Mouse (Mus musculus) stomach, embryonic 16.5 days (tissue): Measurements from ENCODE around the gene Hivep3. TPM values are rescaled to one million over a fixed set of nuclear protein-coding genes. Genes with fewer than 3 reads are reported as not detected.

Experiments
- ATAC-seq: fragments of 200-750 bp; cut with Nextera tagmentation; 2 replicates; pipeline ENCODE4 v1.8.0; 2017; ENCODE audit warnings: moderate number of reproducible peaks, moderate TSS enrichment; ENCODE audit not compliant: insufficient read depth, low FRiP score
- H3K27ac ChIP-seq: fragments of 300-500 bp; sonication (generic); 2 replicates; pipeline ENCODE4 v1.5.1; 2014; ENCODE audit warnings: low read length
- H3K27me3 ChIP-seq: fragments of 300-500 bp; sonication (generic); 2 replicates; pipeline ENCODE4 v1.6.1; 2014; ENCODE audit warnings: low read length, control low read depth, mixed read lengths; ENCODE audit not compliant: control insufficient read depth, insufficient read depth
- H3K36me3 ChIP-seq: fragments of 300-500 bp; sonication (generic); 2 replicates; pipeline ENCODE4 v1.6.1; 2014; ENCODE audit warnings: low read length; ENCODE audit not compliant: control insufficient read depth, insufficient read depth
- H3K4me1 ChIP-seq: fragments of 300-500 bp; sonication (generic); 2 replicates; pipeline ENCODE4 v1.6.1; 2014; ENCODE audit warnings: low read length, control low read depth, mixed read lengths; ENCODE audit not compliant: control insufficient read depth, insufficient read depth
- H3K4me2 ChIP-seq: fragments of 300-500 bp; sonication (generic); 2 replicates; pipeline ENCODE4 v1.6.1; 2014; ENCODE audit warnings: low read depth, low read length, mixed read lengths
- H3K4me3 ChIP-seq: fragments of 300-500 bp; sonication (generic); replicated peaks from 2 replicates; pipeline ENCODE4 v1.5.1; 2014; ENCODE audit warnings: mild to moderate bottlenecking, low read length
- H3K9ac ChIP-seq: fragments of 300-500 bp; sonication (generic); 2 replicates; pipeline ENCODE4 v1.6.1; 2014; ENCODE audit warnings: low read length
- H3K9me3 ChIP-seq: fragments of 300-500 bp; sonication (generic); replicated peaks from 2 replicates; pipeline ENCODE4 v1.6.1; 2016; ENCODE audit warnings: low read length, control low read depth; ENCODE audit not compliant: control insufficient read depth
- WGBS: fragments of 180-500 bp; shearing (Covaris S2); extraction: QIAGEN DNeasy Blood & Tissue Kit; methylation state at CpG from one replicate; pipeline ENCODE4 v1.1.7; 2014; 5-methylcytosine and 5-hydroxymethylcytosine counted together
- polyA plus RNA-seq: library from polyadenylated mRNA; unstranded; fragments of >200 nt; fragmentation: Nextera tagmentation; extraction: Ambion mirVana; gene quantifications from 2 replicates; pipeline ENCODE4 v1.2.1, GENCODE M21; 2015

Hivep3 gene
- polyA plus RNA-seq, 1 experiment from 2014 or later: 8.8 TPM

- H3K27ac ChIP-seq: peak overlapping the region; percentile 79
- no peaks in the 10 kb centered on the region for H3K9me3 ChIP-seq
- ATAC-seq: peak; percentile 88
- H3K9ac ChIP-seq: peak overlapping the region; percentile 62
- H3K4me1 ChIP-seq: peaks cover 19% of the 10 kb centered on the region
- H3K36me3 ChIP-seq: no peaks in the 10 kb centered on the region
- peak overlapping the region; percentile 52 for H3K4me2 ChIP-seq
- H3K4me3 ChIP-seq: peak overlapping the region; percentile 27
- 6% methylated on average over 45 of the region's 45 CpGs for WGBS
- no peaks in the 10 kb centered on the region; the same call in 1 of the 2 replicates for H3K27me3 ChIP-seq
These were observed 414.9 kb downstream of the Hivep3 start for GRCm38 (mm10) chr4:120148291-120149141.

GRCm38 (mm10) chr4:120149142-120149524, 415.5 kb downstream of the Hivep3 start:
- peak overlapping the region; percentile 52 for H3K4me2 ChIP-seq
- no peaks in the 10 kb centered on the region for H3K36me3 ChIP-seq
- ATAC-seq: peak; percentile 17

GRCm38 (mm10) chr4:120150345-120150920, 416.8 kb downstream of the Hivep3 start:
- no peak overlapping the region for H3K27ac ChIP-seq
- H3K4me3 ChIP-seq: no peak overlapping the region
- H3K36me3 ChIP-seq: no peaks in the 10 kb centered on the region
- WGBS: 55% methylated on average over 6 of the region's 6 CpGs
- no peak for ATAC-seq
- H3K9ac ChIP-seq: no peak overlapping the region
- peaks cover 19% of the 10 kb centered on the region for H3K4me1 ChIP-seq
- H3K27me3 ChIP-seq: no peaks in the 10 kb centered on the region; the same call in 1 of the 2 replicates
- no peaks in the 10 kb centered on the region for H3K9me3 ChIP-seq
- H3K4me2 ChIP-seq: no peak overlapping the region

More at GRCm38 (mm10) chr4:120149142-120149524, 415.5 kb downstream of the Hivep3 start:
- H3K9me3 ChIP-seq: no peaks in the 10 kb centered on the region
- peak overlapping the region; percentile 79 for H3K27ac ChIP-seq
- H3K4me1 ChIP-seq: peaks cover 19% of the 10 kb centered on the region
- H3K27me3 ChIP-seq: no peaks in the 10 kb centered on the region; the same call in 1 of the 2 replicates
- WGBS: 48% methylated on average over 3 of the region's 3 CpGs
- H3K4me3 ChIP-seq: peak overlapping the region; percentile 27
- H3K9ac ChIP-seq: peak overlapping the region; percentile 62

- Histone ChIP-seq H3K4me1 (peaks cover 12% of the 10 kb centered on the region), H3K4me2 (no peak overlapping the region), H3K9me3 (no peaks in the 10 kb centered on the region), H3K36me3 (no peaks in the 10 kb centered on the region), H3K4me3 (no peak overlapping the region), H3K9ac (no peak overlapping the region), H3K27me3 (no peaks in the 10 kb centered on the region; the same call in 1 of the 2 replicates), H3K27ac (no peak overlapping the region)
- 68% methylated on average over 6 of the region's 6 CpGs for WGBS
- no peak for ATAC-seq
These were observed 418.3 kb downstream of the Hivep3 start for GRCm38 (mm10) chr4:120151906-120152305.

GRCm38 (mm10) chr4:120152648-120153047, 419.1 kb downstream of the Hivep3 start:
- no peak overlapping the region for H3K9ac ChIP-seq
- H3K4me1 ChIP-seq: peaks cover 12% of the 10 kb centered on the region
- H3K36me3 ChIP-seq: no peaks in the 10 kb centered on the region
- no peak overlapping the region for H3K27ac ChIP-seq
- no peak overlapping the region for H3K4me3 ChIP-seq
- ATAC-seq: no peak
- H3K9me3 ChIP-seq: no peaks in the 10 kb centered on the region
- no peak overlapping the region for H3K4me2 ChIP-seq
- 63% methylated on average over 4 of the region's 4 CpGs for WGBS
- no peaks in the 10 kb centered on the region; the same call in 1 of the 2 replicates for H3K27me3 ChIP-seq

- no peak for ATAC-seq
These were observed 420.2 kb downstream of the Hivep3 start for GRCm38 (mm10) chr4:120153736-120154135.

GRCm38 (mm10) chr4:120158714-120159310, 425.2 kb downstream of the Hivep3 start:
- Histone ChIP-seq H3K27ac (peak overlapping the region; percentile 42), H3K36me3 (no peaks in the 10 kb centered on the region), H3K4me2 (no peak overlapping the region), H3K4me3 (no peak overlapping the region), H3K4me1 (peaks cover 40% of the 10 kb centered on the region), H3K9ac (peak overlapping the region; percentile 33; the same call in 1 of the 2 replicates), H3K27me3 (no peaks in the 10 kb centered on the region), H3K9me3 (no peaks in the 10 kb centered on the region)
- ATAC-seq: no peak
- WGBS: 38% methylated on average over 5 of the region's 5 CpGs

More at GRCm38 (mm10) chr4:120153736-120154135, 420.2 kb downstream of the Hivep3 start:
- H3K4me3 ChIP-seq: no peak overlapping the region
- H3K4me2 ChIP-seq: no peak overlapping the region
- no peaks in the 10 kb centered on the region for H3K27me3 ChIP-seq
- WGBS: 72% methylated on average over 3 of the region's 3 CpGs
- peaks cover 9% of the 10 kb centered on the region for H3K4me1 ChIP-seq
- H3K36me3 ChIP-seq: no peaks in the 10 kb centered on the region
- H3K9ac ChIP-seq: no peak overlapping the region
- no peaks in the 10 kb centered on the region for H3K9me3 ChIP-seq
- no peak overlapping the region for H3K27ac ChIP-seq

GRCm38 (mm10) chr4:120161166-120161949, 427.8 kb downstream of the Hivep3 start, which contains the start of gene Edn2:
Gene Edn2 (plus strand): TSS chr4:120161206.
- 35% methylated on average over 28 of the region's 29 CpGs for WGBS
- no peaks in the 10 kb centered on the region for H3K27me3 ChIP-seq
- ATAC-seq: peak; percentile 91
- H3K4me2 ChIP-seq: peak within 1 kb of the TSS; percentile 59
- peak within 1 kb of the TSS; percentile 33 for H3K4me3 ChIP-seq
- H3K9ac ChIP-seq: peak within 1 kb of the TSS; percentile 68
- no peaks in the 10 kb centered on the region for H3K9me3 ChIP-seq
- peak within 1 kb of the TSS; percentile 63 for H3K27ac ChIP-seq
- H3K4me1 ChIP-seq: peaks cover 41% of the 10 kb centered on the region
- H3K36me3 ChIP-seq: no peaks in the 10 kb centered on the region
